Mouse (Mus musculus) layer of hippocampus, postnatal 36 days (tissue): ENCODE measurements around the gene Nrap. TPM values are rescaled to one million over a fixed set of nuclear protein-coding genes. Genes with fewer than 3 reads are reported as not detected.
"Not testable (repeated sequence)": the region's sequence is repeated elsewhere in the genome, so short reads cannot be mapped to it uniquely, and the experiment has no call there.

Experiments
- DNase-seq, 2 experiments: peaks; one replicate each; pipeline ENCODE4 v3.0.0; 2022
- total RNA-seq, 2 experiments: library from RNA; stranded (reverse); gene quantifications; 2 replicates each; pipeline ENCODE4 v1.2.3; 2021

Gene Nrap
- under 1 TPM; 0.07 to 0.08 TPM for total RNA-seq

DNA sequence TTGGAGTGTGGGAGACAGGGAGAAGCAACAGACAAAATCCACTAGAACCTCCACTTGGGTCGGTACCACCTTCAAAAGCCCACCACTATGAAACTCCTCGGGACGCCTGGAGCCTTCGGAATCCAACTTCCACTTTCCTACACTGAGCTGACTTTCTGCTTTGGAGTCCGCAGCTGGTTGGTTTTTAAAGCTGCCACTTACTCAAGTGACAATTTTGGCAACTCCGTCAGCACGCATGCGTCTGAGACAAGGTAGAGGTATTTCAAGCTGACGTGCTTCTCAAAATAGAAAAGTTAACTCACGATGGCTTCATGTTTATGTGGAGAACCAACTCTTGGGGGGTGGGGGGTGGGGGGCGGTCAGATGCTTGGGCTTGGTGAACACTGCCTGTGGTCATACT is at the start of gene Nrap:
Nrap (minus strand) TSS at position 159 of the 400 bp plus-strand sequence.
- DNase-seq = no peak

DNA sequence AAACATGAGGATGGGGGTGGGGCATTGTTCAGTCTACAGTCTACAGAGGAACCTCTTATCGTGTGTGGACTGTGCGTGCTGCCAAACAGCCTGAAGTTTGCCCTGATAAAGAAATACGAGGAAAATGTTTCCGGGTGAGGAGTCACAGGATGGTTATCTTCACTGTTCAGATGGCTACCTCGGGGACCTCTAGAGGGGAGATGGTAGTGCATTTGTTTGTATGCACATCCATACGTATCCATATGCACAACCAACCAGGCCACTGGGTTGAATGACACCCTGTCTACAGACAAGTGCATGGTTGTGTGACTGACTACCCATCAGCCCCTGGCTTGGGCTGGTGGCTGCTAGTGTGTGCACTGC is 49.2 kb upstream of the Nrap start:
- DNase-seq = no peak

DNA sequence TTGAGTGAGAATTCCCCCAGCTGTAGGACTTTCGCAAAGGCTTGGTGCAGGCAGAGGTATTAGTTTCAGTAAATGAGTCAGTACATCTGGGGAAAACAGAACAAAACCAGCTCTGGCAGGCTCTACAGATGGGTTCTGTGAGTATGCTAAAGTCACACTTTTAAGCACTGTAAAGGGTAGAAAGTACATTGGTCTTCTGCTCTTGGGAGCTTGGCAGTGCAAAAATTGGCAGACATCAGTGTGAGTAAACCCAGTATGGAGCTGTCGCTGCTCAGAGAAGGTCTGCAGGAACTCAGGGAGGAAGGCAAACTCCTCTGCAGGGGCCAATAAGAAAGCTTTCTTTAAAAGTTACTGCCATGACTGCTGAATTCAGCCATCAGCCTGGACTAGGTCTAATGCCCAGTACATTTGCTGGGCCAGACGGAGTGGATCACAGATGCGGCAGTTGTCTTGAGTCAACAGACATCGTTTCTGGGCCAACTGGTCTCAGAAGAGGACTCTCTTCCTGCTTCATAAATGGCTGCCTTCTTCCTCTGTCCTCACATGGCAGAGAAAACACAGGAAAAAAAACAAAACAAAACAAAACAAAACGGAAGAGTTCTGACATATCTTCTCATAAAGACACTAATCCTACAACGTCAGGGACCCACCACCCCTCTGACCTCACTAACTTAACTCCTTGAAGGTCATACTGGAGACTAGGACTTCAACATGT is 48.7 kb upstream of the Nrap start:
- no peak for DNase-seq

DNA sequence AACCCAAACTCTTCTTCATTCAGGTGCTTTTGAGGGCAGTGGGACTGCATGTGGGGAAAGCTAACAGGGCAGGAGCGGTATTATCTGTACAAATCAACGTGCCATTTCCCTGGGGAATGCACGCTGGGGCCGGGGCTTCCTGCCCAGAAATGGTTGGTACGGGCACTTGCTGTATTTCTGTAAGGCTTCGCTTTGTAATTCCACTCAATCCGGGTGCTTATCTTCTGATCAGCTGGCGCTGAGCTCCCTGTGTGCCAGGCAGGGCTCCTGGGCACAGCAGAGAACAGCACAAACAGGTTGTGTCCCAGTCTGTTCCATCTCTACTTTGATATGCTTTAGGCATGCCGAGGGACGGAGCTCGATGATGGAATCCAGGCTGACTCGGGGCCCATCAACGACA is 46.5 kb upstream of the Nrap start:
- peak in 1 of 2 experiments; percentile 34 for DNase-seq

DNA sequence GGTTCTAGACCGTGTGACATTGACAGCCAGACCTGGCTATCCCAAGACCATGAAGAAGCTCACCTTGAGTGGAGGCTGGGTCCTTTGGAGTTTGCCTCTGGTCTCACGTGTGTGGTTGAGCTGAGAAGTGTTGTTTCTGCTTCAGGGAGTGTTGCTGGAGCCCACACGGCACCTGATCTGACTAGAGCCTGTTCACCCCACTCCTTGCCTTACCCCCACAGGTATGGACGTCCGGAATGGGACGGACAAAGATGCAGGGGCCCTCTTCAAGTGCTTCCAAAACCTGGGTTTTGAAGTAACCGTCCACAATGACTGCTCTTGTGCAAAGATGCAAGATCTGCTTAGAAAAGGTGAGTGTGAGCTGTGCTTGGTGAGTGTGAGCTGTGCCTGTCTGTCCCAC is 43.7 kb upstream of the Nrap start:
- DNase-seq = no peak

DNA sequence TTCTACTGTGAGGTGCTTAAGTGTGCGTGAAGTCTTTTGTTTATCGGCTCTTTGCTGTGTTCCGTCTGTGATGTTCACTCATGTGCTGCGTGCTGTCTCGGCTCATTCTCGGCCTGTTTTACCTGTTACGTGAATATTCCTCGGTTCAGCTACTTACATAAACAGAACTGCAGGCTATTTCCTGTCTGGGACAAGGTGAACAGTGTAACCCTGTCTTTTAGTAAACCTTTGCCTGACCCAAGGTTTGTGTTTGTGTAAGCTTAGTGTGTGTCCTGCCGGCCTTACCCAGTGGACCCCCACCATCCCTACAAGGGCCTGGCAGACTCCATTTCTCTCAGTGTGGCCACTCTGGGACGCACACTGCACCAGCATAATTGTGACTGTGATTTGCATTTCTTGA is 42.9 kb upstream of the Nrap start:
- no peak for DNase-seq

DNA sequence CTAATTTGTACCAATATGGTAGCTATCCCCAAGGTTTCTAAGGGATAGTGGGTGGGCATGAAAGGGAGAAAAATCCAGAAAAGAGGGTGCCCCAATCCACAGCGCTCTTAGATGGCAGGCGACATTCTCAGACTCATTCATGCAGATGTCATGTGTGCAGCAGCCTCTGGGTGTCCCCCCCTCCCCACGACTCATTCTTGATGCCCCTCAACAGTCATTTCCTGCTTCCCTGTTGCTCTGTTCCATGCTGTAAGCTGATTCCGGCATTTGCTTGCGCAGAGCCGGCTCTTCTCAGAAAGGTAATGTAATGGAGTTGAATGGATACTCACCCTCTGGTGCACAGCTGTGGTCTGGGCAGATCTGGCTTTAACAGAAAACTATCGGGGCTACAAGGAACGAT is 40.5 kb upstream of the Nrap start:
- DNase-seq = no peak

DNA sequence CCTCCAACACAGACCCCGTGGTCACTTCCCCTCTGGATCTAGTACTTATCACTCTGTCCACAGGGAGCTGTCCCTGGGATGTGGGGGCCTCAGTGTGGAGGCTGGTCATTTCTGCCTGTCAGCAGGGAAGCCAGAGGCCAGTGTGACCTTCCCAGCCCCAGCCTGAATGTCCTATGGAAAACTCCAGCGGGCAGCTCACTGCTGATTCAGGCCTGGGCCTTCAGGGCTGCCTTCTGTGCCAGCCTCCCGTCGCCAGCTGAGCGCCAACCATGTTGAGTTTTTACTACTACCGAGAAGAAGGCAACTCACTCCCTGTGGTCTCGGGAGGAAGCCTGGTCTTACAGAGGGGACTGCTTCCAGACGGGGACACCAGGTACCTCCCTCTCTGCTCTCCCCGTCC is 35.7 kb upstream of the Nrap start:
- no peak for DNase-seq

DNA sequence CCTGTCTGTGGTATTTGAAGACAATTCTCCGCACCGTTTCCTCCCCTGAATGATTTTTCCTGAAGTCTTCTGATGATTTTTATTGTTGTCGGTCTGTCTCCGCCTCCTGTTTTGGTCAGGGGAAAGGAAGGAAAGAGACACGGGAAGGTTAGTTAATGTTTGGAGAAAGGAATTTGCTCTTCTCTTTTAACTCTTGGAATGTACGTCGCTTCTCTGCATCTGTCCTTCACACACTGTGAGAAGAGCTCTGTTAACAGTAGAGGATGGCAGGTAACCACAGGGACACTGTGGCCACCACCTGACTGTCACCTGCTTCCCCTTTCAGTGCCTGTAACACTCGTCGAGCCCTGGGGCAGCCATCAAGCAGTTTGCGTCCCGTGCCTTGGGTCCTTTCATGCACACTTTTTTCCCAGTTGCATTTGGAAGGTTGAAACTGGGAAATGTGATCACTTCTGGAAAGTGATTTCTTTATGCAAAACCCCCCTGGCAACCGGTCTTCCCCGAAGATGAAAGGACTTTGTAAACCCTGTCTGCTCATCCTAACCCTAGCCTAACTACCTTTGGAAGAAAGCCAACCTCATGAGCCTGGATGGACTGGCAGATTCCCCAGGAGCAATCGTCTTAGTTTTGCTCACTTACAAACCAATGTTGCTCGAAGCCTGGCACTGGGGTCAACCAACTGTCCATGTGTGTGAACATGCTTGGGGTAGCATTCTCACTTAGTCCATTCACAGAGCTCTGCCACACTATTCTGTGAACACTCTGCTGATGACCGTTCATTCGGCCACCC is 35.0 kb upstream of the Nrap start:
- DNase-seq = no peak

DNA sequence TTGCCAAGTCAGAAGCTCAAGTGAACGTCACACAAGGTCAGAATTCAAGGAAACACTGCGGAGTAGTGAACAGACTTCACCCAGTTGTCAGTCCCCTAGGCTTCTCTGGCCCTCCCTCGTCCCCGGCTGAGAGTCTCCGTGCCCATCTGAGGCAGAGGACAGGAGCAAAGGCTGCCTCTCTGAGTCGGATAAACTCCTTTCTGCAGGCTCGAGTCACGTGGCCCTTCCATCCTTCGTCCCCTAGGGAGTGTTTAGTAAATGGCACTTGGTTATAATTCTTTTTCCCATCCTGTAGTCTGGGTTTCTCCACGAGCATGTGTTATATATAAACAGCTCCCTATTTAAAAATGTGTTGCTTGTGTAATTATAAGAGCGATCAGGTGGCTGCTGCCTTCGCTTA is 33.5 kb upstream of the Nrap start:
- DNase-seq = no peak

DNA sequence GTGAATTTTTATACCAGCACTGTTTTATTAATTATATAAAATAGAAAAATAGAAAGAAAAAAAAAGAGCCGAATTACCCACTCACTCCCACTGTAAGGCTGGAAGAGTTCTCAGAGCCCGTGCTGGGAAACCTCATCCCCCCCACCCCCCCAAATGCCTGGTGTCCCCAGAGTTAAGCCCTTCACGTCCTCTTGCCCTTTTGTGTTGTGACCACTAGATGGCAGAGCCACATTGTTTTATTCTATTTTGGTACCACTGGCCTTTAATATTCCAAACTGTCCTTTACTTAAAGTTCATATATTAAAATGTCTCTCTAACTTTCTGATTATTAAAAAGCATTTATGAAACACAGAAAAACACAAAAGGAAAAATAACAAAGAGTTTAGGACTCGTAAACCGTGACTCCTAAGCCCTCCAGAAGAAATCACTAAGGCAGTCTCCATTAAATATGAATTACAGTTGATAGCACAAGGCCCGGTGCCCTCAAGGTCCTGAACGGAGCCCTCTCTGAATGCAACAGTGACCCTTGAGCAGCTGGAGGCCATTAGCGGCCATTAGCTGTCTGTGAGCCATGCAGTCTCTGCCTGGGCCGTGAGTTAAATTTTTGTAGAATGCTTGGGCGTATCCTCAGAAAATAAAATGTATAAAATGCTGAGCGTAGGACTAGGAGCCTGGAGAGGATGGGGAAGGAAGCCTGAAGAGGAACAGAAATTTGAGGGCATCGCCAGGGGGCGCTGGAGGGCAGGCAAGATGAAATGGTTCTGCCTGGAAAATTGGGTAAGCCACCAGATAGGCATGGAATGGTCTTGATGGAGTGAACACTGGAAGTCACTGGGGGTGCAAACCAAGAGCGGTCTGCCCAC is 32.9 kb upstream of the Nrap start:
- DNase-seq = peak; percentile 88 to 91

DNA sequence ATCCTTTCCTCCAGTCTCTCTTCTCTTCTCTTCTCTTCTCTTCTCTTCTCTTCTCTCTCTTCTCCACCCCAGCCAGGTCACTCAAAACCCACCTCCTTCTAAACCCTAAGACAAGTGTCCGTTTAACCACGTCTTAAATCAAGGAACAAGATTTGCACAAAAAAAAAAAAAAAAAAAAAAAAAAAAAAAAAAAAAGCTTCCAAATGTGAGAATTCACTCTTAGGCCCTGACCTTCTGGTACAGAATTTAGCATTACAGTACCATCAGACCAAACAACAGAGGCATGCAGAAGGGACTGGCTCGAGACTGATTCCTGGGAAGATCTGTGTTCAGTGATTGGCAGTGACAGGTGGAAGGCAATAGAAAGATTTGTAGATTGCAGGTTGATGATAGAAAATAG is 30.5 kb upstream of the Nrap start:
- no peak for DNase-seq

DNA sequence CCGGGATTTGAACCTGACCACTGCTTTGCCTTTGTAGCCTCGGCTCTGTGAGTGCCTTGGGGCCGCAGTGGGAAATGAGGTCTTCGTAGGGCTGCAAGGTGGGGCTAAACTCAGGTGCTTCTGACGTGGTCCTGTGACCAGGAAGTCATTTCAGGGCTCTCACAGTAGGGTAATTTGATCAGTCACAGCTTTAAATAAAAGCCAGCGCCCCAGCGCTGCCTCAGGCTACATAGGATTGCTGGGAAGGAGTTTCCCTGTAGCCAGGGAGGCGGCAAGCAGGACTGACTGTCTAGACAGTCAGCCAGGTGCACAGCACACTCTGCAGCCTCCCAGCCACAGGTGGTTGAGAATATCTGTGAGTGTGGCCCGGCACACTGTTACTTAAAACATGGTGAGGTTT is 29.6 kb upstream of the Nrap start:
- no peak for DNase-seq

DNA sequence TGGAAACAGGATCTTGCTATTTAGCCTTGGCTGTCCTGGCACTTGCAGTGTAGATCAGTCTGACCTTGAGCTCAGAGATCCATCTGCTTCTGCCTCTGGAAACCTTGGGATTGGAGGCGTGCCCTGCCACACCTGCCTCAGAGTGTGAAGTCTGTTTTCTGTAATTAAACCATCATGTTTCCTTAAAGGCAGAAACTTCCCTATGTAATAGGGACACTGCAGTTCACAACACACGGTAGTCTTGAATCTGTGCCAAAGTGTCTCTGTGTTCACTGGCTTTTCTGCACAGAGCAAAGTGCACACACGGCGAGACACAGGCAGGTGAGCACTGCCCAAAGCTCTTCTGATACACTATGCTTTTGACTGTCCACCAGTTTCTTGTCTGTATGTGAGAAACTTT is 28.6 kb upstream of the Nrap start:
- DNase-seq = no peak

DNA sequence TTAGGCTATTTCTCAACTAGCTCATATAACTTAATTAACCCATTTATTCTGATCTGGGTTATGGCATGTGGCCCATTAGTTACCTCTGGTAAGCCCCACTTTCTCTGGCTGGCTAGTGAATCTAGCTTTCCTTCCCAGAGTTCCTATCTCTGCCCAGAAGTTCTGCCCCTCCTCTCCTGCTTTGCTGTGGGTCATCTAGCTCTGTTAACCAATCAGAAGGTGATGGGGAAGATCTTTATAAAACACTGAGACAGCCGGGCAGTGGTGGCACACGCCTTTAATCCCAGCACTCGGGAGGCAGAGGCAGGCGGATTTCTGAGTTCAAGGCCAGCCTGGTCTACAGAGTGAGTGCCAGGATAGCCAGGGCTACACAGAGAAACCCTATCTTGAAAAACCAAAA is 20.0 kb upstream of the Nrap start:
- DNase-seq = not testable (repeated sequence)

DNA sequence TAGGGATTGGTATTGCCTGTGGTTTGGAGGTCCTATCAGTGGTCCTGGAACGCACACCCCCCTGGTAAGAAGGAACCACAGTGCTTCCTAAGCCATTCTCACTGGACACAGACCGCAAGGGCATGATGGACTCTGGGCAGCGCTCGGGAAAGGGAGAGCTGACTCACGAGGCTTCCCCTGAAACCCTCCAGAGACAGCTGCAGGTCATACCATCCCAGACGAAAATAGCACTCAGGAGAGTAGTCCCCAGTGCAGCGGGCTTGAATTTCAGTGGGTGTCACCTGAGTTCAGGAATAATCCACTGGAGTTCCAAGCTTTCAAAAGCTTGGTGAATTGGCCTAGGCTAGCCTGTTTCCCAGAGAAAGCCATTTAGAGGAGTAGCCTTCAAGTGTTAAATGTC is 16.7 kb upstream of the Nrap start:
- no peak for DNase-seq

DNA sequence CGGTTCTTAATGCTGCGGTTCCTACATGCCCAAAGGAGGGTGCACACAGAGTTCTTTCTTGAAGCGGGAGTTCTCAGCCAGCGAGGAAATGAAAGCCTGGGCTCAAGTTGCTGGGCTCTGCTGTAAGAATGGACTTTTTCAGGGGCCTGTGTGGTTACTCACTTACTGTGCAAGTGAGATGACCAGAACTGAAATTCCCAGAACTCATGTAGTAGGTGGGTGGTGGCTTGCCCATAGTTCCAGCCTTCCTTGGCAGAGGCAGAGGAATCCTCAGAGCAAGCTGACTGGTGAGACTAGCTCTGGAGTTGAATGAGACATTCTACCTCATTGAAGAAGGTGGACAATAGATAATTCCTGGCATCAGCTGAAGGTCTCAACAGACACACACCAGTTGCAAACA is 16.0 kb upstream of the Nrap start:
- DNase-seq = no peak

DNA sequence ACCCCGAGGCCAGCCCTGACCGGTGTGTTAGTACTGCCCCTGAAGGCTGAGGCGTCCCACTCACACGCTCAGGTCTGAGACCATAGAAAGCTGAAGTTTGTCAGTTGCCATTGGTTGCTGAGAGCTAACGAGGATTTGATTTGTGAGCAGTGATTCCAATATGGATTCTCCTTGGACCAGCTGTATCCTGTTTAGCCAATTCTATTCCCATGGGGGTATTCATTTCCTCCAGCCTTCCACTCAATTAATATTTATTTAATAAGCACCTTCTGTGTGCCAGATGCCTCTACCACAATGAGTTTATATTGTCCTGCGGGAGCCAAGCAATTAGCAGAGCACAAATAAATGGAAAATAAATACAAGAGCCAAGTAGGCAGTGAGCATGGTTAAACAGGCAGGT is 12.0 kb upstream of the Nrap start:
- no peak for DNase-seq

DNA sequence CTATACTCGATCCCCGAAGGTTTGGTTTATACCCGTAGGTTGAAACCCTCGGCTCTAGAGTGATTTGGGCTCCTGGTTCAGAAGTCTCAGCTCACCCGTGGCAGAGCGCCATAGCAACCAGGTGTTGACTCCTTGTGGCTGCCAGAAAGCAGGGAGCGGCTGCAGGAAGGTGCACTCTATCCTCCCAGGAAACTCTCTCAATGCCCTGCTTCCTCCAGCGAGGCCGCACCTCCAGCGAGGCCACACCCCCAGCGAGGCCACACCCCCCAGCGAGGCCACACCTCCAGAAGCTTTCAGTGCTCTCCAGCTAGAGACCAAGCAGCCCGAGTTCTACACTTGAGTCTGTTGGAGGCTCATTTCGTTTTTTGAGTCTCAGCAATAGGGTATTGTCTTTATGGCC is 10.4 kb upstream of the Nrap start:
- DNase-seq = no peak

DNA sequence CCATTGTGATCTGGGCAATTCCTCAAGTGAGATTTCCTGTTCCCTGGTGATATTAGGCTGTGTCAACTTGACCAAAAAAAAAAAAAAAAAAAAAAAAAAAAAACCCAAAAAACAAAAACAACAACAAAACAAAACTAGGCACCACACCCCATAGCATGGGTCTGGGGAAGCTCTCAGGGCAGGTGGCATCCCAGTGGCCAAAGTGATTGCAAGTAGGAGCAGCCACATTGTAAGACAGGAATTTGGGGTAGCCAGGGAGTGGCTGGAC is 8.6 kb upstream of the Nrap start:
- DNase-seq = no peak

DNA sequence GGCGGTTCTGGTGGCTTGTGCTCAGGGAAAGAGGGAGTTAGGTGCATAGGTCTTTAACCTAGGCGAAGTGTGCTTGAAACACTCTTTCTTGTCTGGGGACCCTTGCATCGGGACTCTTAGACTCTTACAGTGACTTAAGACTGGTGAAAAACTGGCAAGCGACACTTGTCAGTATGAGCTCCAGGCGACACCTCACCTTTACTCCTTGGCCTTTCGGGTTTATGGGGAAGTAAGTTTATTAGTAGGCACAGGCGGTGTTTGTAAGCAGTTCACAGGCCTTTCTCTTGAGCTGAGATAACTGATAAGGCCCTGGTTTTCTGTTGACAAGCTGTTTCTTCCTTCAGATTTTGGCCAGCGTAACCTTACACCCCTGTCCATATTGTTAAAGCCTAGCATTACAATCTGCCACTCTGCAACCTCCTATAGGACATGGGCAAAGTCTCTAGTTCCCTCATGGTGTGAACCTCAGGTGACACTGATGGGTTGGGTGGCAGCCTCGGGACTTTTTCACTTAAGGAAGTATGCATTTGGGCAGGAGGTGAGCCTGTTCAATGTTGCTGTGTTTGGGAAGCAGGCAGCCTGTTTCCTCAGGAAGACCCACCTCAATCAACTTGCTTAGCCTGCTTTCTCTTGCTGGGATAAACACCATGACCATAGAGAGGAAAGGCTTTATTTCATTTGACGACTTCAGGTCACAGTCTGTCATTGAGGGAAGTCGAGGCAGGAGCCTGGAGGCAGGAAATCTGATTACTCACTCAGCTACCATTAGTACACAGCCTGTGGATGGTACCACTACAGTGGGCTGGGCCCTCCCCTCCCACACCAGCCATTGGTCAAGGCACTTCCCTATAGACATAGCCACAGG is 8.1 kb upstream of the Nrap start:
- no peak for DNase-seq
